Mouse (Mus musculus) kidney, embryonic 15.5 days (tissue): Measurements from ENCODE around the gene Bmf. TPM values are rescaled to one million over a fixed set of nuclear protein-coding genes. Genes with fewer than 3 reads are reported as not detected.

Experiments
- ATAC-seq: fragments of 200-750 bp; cut with Nextera tagmentation; replicated peaks from 2 replicates; pipeline ENCODE4 v1.8.0; 2017; ENCODE audit warnings: moderate TSS enrichment; ENCODE audit not compliant: low FRiP score
- H3K27ac ChIP-seq: fragments of 300-500 bp; sonication (generic); 2 replicates; pipeline ENCODE4 v1.5.1; 2015; ENCODE audit warnings: mild to moderate bottlenecking, inconsistent platforms
- H3K27me3 ChIP-seq: fragments of 300-500 bp; sonication (generic); 2 replicates; pipeline ENCODE4 v1.6.1; 2015; ENCODE audit warnings: inconsistent platforms
- H3K36me3 ChIP-seq: fragments of 300-500 bp; sonication (generic); 2 replicates; pipeline ENCODE4 v1.6.1; 2015; ENCODE audit warnings: inconsistent platforms
- H3K4me1 ChIP-seq: fragments of 300-500 bp; sonication (generic); 2 replicates; pipeline ENCODE4 v1.6.1; 2015; ENCODE audit warnings: inconsistent platforms
- H3K4me2 ChIP-seq: fragments of 300-500 bp; sonication (generic); 2 replicates; pipeline ENCODE4 v1.6.1; 2015; ENCODE audit warnings: moderate library complexity, mild to moderate bottlenecking, inconsistent platforms
- H3K4me3 ChIP-seq: fragments of 300-500 bp; sonication (generic); replicated peaks from 2 replicates; pipeline ENCODE4 v1.5.1; 2015; ENCODE audit warnings: mild to moderate bottlenecking, inconsistent platforms
- H3K9ac ChIP-seq: fragments of 300-500 bp; sonication (generic); 2 replicates; pipeline ENCODE4 v1.6.1; 2015; ENCODE audit warnings: mild to moderate bottlenecking, inconsistent platforms
- H3K9me3 ChIP-seq: fragments of 300-500 bp; sonication (generic); replicated peaks from 2 replicates; pipeline ENCODE4 v1.6.1; 2016; ENCODE audit warnings: inconsistent platforms
- WGBS: fragments of 180-500 bp; shearing (Covaris S2); methylation state at CpG from one replicate; pipeline ENCODE4 v1.1.7; 2015; ENCODE audit warnings: mixed read lengths; 5-methylcytosine and 5-hydroxymethylcytosine counted together
- polyA plus RNA-seq: library from polyadenylated mRNA; unstranded; fragments of >200 nt; fragmentation: Nextera tagmentation; extraction: Ambion mirVana; gene quantifications from 2 replicates; pipeline ENCODE4 v1.2.1, GENCODE M21; 2015

Bmf gene
- polyA plus RNA-seq, 1 experiment from 2014 or later, result 7.6 TPM

- H3K9ac ChIP-seq, result no peak overlapping the region
- no peak overlapping the region for H3K4me3 ChIP-seq
- peaks cover 94% of the 10 kb centered on the region for H3K4me1 ChIP-seq
- peaks cover 9% of the 10 kb centered on the region for H3K36me3 ChIP-seq
- no peaks in the 10 kb centered on the region for H3K9me3 ChIP-seq
- ATAC-seq, result no peak
- WGBS, result 88% methylated on average over 1 of the region's 1 CpGs
- peak overlapping the region; percentile 84 for H3K4me2 ChIP-seq
- peak overlapping the region; percentile 95 for H3K27ac ChIP-seq
- no peaks in the 10 kb centered on the region for H3K27me3 ChIP-seq
Measured at GRCm38 (mm10) chr2:118542971-118543573, 6.4 kb downstream of the Bmf start.

DNA sequence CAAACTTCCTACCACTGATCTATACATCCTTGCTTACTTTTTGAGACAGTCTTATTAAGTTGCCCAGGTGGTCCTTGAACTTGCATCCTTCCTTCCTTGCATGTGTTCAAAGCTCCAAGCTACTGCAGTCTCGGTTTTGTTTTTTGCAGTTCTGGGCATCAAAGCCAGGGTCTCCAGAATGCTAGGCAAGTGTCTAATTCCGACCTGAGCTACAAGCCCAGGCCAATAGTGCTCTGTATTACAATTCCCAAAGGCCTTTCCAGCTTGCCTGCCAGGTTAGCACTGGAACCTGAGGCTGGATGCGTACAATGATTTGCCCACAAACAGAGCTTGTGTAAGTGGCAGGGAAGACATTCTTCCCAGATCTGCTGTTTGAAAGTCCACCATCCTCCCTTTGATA, 7.8 kb downstream of the Bmf start:
- Histone ChIP-seq H3K4me2 (no peak overlapping the region), H3K27me3 (no peaks in the 10 kb centered on the region), H3K9ac (no peak overlapping the region), H3K27ac (peak overlapping the region; percentile 23; the same call in 1 of the 2 replicates), H3K4me3 (no peak overlapping the region), H3K9me3 (no peaks in the 10 kb centered on the region), H3K4me1 (peaks cover 91% of the 10 kb centered on the region), H3K36me3 (peaks cover 9% of the 10 kb centered on the region)
- ATAC-seq, result no peak
- WGBS, result 83% methylated on average over 3 of the region's 3 CpGs

DNA sequence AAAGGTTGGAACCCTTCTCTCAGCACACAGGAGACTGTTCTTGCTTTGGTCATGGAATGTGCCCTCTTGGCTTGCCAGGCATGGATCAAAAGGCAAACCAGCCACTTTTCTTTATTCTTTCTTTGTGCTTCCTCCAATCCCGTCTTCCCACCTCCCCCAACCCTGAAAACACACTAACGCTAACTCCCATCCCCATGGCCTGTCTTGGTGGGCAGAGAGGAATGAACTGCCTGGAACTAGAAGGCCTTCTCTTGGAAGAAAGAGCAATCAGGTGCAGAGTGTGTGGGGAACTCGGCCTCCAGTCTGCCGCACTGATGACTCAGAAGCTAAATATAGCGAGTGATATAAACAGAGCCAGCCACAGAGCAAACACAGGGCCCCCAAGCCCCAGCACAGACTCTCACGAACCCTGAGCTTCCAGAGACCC, 8.8 kb downstream of the Bmf start:
- H3K4me2 ChIP-seq, result peak overlapping the region; percentile 25; the same call in 1 of the 2 replicates
- 20% methylated on average over 6 of the region's 6 CpGs for WGBS

GRCm38 (mm10) chr2:118539881-118540516, 9.5 kb downstream of the Bmf start:
- no peak overlapping the region for H3K4me3 ChIP-seq
- peaks cover 9% of the 10 kb centered on the region for H3K36me3 ChIP-seq
- H3K9me3 ChIP-seq, result no peaks in the 10 kb centered on the region
- peaks cover 81% of the 10 kb centered on the region for H3K4me1 ChIP-seq
- WGBS, result 27% methylated on average over 9 of the region's 9 CpGs
- peak overlapping the region; percentile 89 for H3K27ac ChIP-seq
- H3K27me3 ChIP-seq, result no peaks in the 10 kb centered on the region
- no peak overlapping the region for H3K4me2 ChIP-seq
- H3K9ac ChIP-seq, result peak overlapping the region; percentile 18; the same call in 1 of the 2 replicates
- no peak for ATAC-seq

More for the DNA sequence above, 8.8 kb downstream of the Bmf start:
- H3K9ac ChIP-seq, result no peak overlapping the region
- no peak overlapping the region for H3K4me3 ChIP-seq
- no peaks in the 10 kb centered on the region for H3K9me3 ChIP-seq
- H3K27me3 ChIP-seq, result no peaks in the 10 kb centered on the region
- ATAC-seq, result no peak
- peaks cover 88% of the 10 kb centered on the region for H3K4me1 ChIP-seq
- H3K27ac ChIP-seq, result peak overlapping the region; percentile 89
- peaks cover 9% of the 10 kb centered on the region for H3K36me3 ChIP-seq

DNA sequence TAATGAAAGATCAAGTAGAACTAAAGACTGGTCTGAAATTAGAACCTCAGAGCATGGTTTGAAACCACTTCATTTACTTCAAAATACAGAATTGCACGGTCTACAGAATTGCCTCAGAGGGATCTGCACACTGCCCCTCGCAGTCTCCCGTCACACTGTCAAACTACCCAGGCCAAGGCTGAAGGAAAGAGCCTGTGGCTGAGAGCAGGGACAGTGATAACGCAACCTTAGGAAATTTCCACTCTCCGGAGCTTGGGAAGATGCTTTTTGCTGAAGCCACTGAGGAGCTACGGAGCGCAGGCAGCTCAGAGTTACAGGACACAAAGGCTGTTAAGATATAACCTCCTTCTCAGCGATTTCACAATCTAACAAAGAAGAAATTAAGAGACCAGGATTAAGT, 10.4 kb downstream of the Bmf start:
- H3K4me1 ChIP-seq, result peaks cover 75% of the 10 kb centered on the region

DNA sequence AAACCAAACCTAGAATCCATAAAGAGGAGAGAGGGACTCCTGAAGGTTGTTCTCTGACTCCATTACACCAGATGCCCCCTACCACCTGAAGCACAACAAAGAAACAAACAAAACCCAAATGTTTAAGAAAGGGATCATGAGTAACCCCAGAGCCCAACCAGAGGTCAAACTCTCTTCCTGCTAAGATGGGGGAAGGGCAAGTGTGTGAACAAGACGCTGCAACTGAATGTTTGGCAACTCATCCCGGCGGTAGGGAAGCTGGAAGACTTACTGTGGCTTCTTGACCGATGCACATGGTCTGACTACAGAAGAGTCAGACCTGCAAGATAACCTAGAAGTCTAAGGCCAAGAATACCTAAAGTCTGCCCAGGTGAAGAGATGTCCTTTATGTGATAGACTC, 12.3 kb downstream of the Bmf start:
- no peak for ATAC-seq
- H3K27ac ChIP-seq, result no peak overlapping the region
- no peak overlapping the region for H3K4me2 ChIP-seq
- H3K4me3 ChIP-seq, result no peak overlapping the region
- H3K36me3 ChIP-seq, result peaks cover 9% of the 10 kb centered on the region
- peaks cover 75% of the 10 kb centered on the region for H3K4me1 ChIP-seq
- WGBS, result 56% methylated on average over 4 of the region's 4 CpGs
- no peaks in the 10 kb centered on the region for H3K27me3 ChIP-seq
- H3K9me3 ChIP-seq, result no peaks in the 10 kb centered on the region
- no peak overlapping the region for H3K9ac ChIP-seq

More for the DNA sequence above, 10.4 kb downstream of the Bmf start:
- Histone ChIP-seq H3K27ac (peak overlapping the region; percentile 45), H3K4me3 (no peak overlapping the region), H3K27me3 (no peaks in the 10 kb centered on the region), H3K9me3 (no peaks in the 10 kb centered on the region), H3K36me3 (peaks cover 9% of the 10 kb centered on the region), H3K9ac (no peak overlapping the region), H3K4me2 (no peak overlapping the region)
- 77% methylated on average over 8 of the region's 8 CpGs for WGBS
- ATAC-seq, result no peak

GRCm38 (mm10) chr2:118536553-118536952, 12.9 kb downstream of the Bmf start:
- ATAC-seq, result no peak
- H3K36me3 ChIP-seq, result peaks cover 11% of the 10 kb centered on the region
- no peak overlapping the region for H3K4me2 ChIP-seq
- H3K9ac ChIP-seq, result no peak overlapping the region
- H3K9me3 ChIP-seq, result no peaks in the 10 kb centered on the region
- H3K4me3 ChIP-seq, result no peak overlapping the region
- H3K27me3 ChIP-seq, result no peaks in the 10 kb centered on the region
- peak overlapping the region; percentile 58; the same call in 1 of the 2 replicates for H3K27ac ChIP-seq
- 56% methylated on average over 8 of the region's 8 CpGs for WGBS
- H3K4me1 ChIP-seq, result peaks cover 76% of the 10 kb centered on the region

DNA sequence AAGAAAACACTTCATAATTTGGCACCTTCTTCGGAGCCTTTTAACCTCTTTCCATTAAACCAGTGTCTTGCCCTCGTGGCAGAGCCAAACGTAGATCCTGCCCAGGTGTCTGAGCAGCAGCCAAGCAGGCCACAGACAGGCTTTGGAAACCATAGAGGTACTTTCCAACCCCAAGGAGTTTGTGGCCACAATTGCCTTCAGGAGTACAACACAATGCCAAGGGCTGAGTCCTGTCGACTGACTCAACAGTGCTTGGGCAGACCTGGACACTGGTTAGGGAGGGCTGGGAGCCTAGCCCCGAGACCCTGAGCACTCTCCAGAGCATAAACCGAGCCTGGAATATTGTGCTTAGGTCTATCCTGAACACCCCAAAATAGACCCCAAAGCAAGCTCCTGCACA, 13.4 kb downstream of the Bmf start:
- no peaks in the 10 kb centered on the region for H3K9me3 ChIP-seq
- H3K27me3 ChIP-seq, result no peaks in the 10 kb centered on the region
- H3K27ac ChIP-seq, result peak overlapping the region; percentile 58
- H3K36me3 ChIP-seq, result peaks cover 14% of the 10 kb centered on the region
- peaks cover 76% of the 10 kb centered on the region for H3K4me1 ChIP-seq
- H3K9ac ChIP-seq, result no peak overlapping the region
- ATAC-seq, result no peak
- H3K4me2 ChIP-seq, result no peak overlapping the region
- no peak overlapping the region for H3K4me3 ChIP-seq
- 80% methylated on average over 6 of the region's 6 CpGs for WGBS

DNA sequence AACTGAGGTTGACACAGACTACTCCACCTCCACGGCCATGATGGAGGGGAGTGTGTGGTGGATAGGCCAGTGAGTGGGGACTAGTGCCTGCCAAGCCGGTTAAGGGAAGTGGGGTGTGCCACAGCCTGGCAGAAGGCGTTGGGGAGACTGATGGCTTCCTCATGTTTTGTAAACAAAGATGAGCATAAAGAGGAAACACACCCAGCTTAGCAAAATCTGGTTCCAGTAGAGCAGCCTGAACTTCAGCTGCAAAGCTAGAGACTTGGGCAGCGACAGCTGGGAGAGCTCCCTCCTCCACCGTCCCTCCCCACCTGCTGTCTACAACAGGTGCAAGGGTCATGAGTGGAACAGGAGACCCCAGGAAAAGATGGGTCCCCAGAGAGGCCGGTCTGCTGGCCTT, 15.5 kb downstream of the Bmf start:
- Histone ChIP-seq H3K4me1 (peaks cover 77% of the 10 kb centered on the region), H3K27ac (peak overlapping the region; percentile 94), H3K9me3 (no peaks in the 10 kb centered on the region), H3K36me3 (peaks cover 14% of the 10 kb centered on the region), H3K4me2 (no peak overlapping the region), H3K9ac (no peak overlapping the region), H3K4me3 (no peak overlapping the region), H3K27me3 (no peaks in the 10 kb centered on the region)
- ATAC-seq, result no peak
- 27% methylated on average over 6 of the region's 6 CpGs for WGBS

GRCm38 (mm10) chr2:118532855-118533675, 16.4 kb downstream of the Bmf start:
- H3K36me3 ChIP-seq, result peaks cover 9% of the 10 kb centered on the region; the same call in 1 of the 2 replicates
- H3K9ac ChIP-seq, result no peak overlapping the region
- peaks cover 80% of the 10 kb centered on the region for H3K4me1 ChIP-seq
- ATAC-seq, result peak; percentile 75
- H3K9me3 ChIP-seq, result no peaks in the 10 kb centered on the region
- 7% methylated on average over 6 of the region's 6 CpGs for WGBS
- H3K27ac ChIP-seq, result peak overlapping the region; percentile 94
- H3K27me3 ChIP-seq, result no peaks in the 10 kb centered on the region
- H3K4me3 ChIP-seq, result no peak overlapping the region
- peak overlapping the region; percentile 22 for H3K4me2 ChIP-seq

- H3K9ac ChIP-seq, result no peak overlapping the region
Measured at GRCm38 (mm10) chr2:118532401-118532800, 17.1 kb downstream of the Bmf start.

More at GRCm38 (mm10) chr2:118532401-118532800, 17.1 kb downstream of the Bmf start:
- Histone ChIP-seq H3K27me3 (no peaks in the 10 kb centered on the region), H3K36me3 (peaks cover 9% of the 10 kb centered on the region; the same call in 1 of the 2 replicates), H3K4me1 (peaks cover 77% of the 10 kb centered on the region), H3K27ac (peak overlapping the region; percentile 94), H3K4me3 (no peak overlapping the region), H3K9me3 (no peaks in the 10 kb centered on the region), H3K4me2 (peak overlapping the region; percentile 22)
- 0 out of 2 replicates have a peak, but pooled peaks have one; percentile 1 for ATAC-seq
- WGBS, result 25% methylated on average over 10 of the region's 10 CpGs
